8 mouse cellular contexts compared by ENCODE assay signal in genomic region chr7:75308140-75308456, GRCm38 (mm10). TPM values are rescaled to one million over a fixed set of nuclear protein-coding genes. Genes with fewer than 3 reads are reported as not detected.
DNase-seq lines count a peak whose midpoint lies in the region; ATAC-seq and TF ChIP-seq lines count a peak whose summit lies in the region.

No protein-coding gene starts in this region.

- H3K36me3 ChIP-seq in heart, postnatal 0 days (replicated peaks; ENCODE audit: control insufficient read depth, insufficient read depth, low read length): no peaks in the 10 kb centered on the region
- no peaks in the 10 kb centered on the region for H3K36me3 ChIP-seq in embryonic facial prominence, embryonic 14.5 days (ENCODE audit: control insufficient read depth, insufficient read depth, low read length)
- H3K36me3 ChIP-seq in hindbrain, embryonic 16.5 days (ENCODE audit: control insufficient read depth, insufficient read depth, low read length): no peaks in the 10 kb centered on the region
- H3K36me3 ChIP-seq in midbrain, embryonic 15.5 days (replicated peaks): no peaks in the 10 kb centered on the region

- no peak overlapping the region for H3K9ac ChIP-seq in heart, postnatal 0 days (replicated peaks; ENCODE audit: low read depth, low read length)
- 0 out of 2 replicates have a peak overlapping the region, but pooled peaks have one; percentile 45 for H3K9ac ChIP-seq in embryonic facial prominence, embryonic 14.5 days (ENCODE audit: low read depth, low read length)
- H3K9ac ChIP-seq in hindbrain, embryonic 16.5 days (ENCODE audit: low read depth, low read length): peak overlapping the region; percentile 75
- peak overlapping the region; percentile 51 for H3K9ac ChIP-seq in midbrain, embryonic 15.5 days

- H3K4me1 ChIP-seq in heart, postnatal 0 days (ENCODE audit: control insufficient read depth, insufficient read depth): peaks cover 8% of the 10 kb centered on the region; the same call in 1 of the 2 replicates
- H3K4me1 ChIP-seq in embryonic facial prominence, embryonic 14.5 days (ENCODE audit: control insufficient read depth, insufficient read depth, low read length): peaks cover 7% of the 10 kb centered on the region
- peaks cover 9% of the 10 kb centered on the region for H3K4me1 ChIP-seq in hindbrain, embryonic 16.5 days (ENCODE audit: control insufficient read depth, insufficient read depth, low read depth, low read length)
- H3K4me1 ChIP-seq in midbrain, embryonic 15.5 days: peaks cover 19% of the 10 kb centered on the region

- TF ChIP-seq EP300 in heart, postnatal 0 days (IDR thresholded peaks at IDR 0.05; ENCODE audit: low read depth): no peak

- no peak overlapping the region for H3K27ac ChIP-seq in heart, postnatal 0 days (ENCODE audit: low read depth)
- no peak overlapping the region for H3K27ac ChIP-seq in embryonic facial prominence, embryonic 14.5 days (replicated peaks; ENCODE audit: low read depth, low read length)
- peak overlapping the region; percentile 60; the same call in 1 of the 2 replicates for H3K27ac ChIP-seq in hindbrain, embryonic 16.5 days (ENCODE audit: low read depth, low read length)
- H3K27ac ChIP-seq in midbrain, embryonic 15.5 days: 0 out of 2 replicates have a peak overlapping the region, but pooled peaks have one; percentile 16

- peak overlapping the region; percentile 89 for H3K4me2 ChIP-seq in heart, postnatal 0 days (ENCODE audit: low read depth, low read length)
- peak overlapping the region; percentile 92 for H3K4me2 ChIP-seq in embryonic facial prominence, embryonic 14.5 days (ENCODE audit: low read depth, low read length)
- peak overlapping the region; percentile 99 for H3K4me2 ChIP-seq in hindbrain, embryonic 16.5 days (ENCODE audit: low read length)
- peak overlapping the region; percentile 75 for H3K4me2 ChIP-seq in midbrain, embryonic 15.5 days

- peak overlapping the region; percentile 49 for H3K4me3 ChIP-seq in heart, postnatal 0 days (ENCODE audit: low read depth, low read length)
- peak overlapping the region; percentile 48 for H3K4me3 ChIP-seq in embryonic facial prominence, embryonic 14.5 days (ENCODE audit: low read depth, low read length)
- peak overlapping the region; percentile 63 for H3K4me3 ChIP-seq in hindbrain, embryonic 16.5 days (ENCODE audit: low read length)
- H3K4me3 ChIP-seq in midbrain, embryonic 15.5 days: peak overlapping the region; percentile 43

- no peak for TF ChIP-seq CTCF in heart, postnatal 0 days (IDR thresholded peaks at IDR 0.05; ENCODE audit: low read depth)

- WGBS in heart, postnatal 0 days: 8% methylated on average over 8 of the region's 8 CpGs
- WGBS in embryonic facial prominence, embryonic 14.5 days: 4% methylated on average over 8 of the region's 8 CpGs
- WGBS in hindbrain, embryonic 16.5 days: 2% methylated on average over 8 of the region's 8 CpGs
- 4% methylated on average over 8 of the region's 8 CpGs for WGBS in midbrain, embryonic 15.5 days

- H3K27me3 ChIP-seq in heart, postnatal 0 days (ENCODE audit: control insufficient read depth, insufficient read depth, low read length): peaks cover 41% of the 10 kb centered on the region
- H3K27me3 ChIP-seq in embryonic facial prominence, embryonic 14.5 days (replicated peaks; ENCODE audit: control insufficient read depth, insufficient read depth, low read length): peaks cover 38% of the 10 kb centered on the region
- H3K27me3 ChIP-seq in hindbrain, embryonic 16.5 days (replicated peaks; ENCODE audit: control insufficient read depth, insufficient read depth, low read length): peaks cover 8% of the 10 kb centered on the region
- peaks cover 28% of the 10 kb centered on the region for H3K27me3 ChIP-seq in midbrain, embryonic 15.5 days (replicated peaks)

- no peaks in the 10 kb centered on the region for H3K9me3 ChIP-seq in heart, postnatal 0 days (replicated peaks; ENCODE audit: control insufficient read depth, low read length)
- H3K9me3 ChIP-seq in embryonic facial prominence, embryonic 14.5 days (ENCODE audit: control insufficient read depth, low read length): no peaks in the 10 kb centered on the region
- no peaks in the 10 kb centered on the region for H3K9me3 ChIP-seq in hindbrain, embryonic 16.5 days (ENCODE audit: control insufficient read depth, low read length)
- H3K9me3 ChIP-seq in midbrain, embryonic 15.5 days: no peaks in the 10 kb centered on the region

- intact Hi-C loops in heart, postnatal 14 days (cut with DNase I): no loop called here

- no peak for ATAC-seq in heart, postnatal 0 days (ENCODE audit: insufficient read depth, low read depth)
- no peak for ATAC-seq in embryonic facial prominence, embryonic 14.5 days (ENCODE audit: low read depth)
- ATAC-seq in hindbrain, embryonic 16.5 days: peak; percentile 53; the same call in 1 of the 2 replicates
- no peak for ATAC-seq in midbrain, embryonic 15.5 days (replicated peaks)

- no peak for DNase-seq in heart, postnatal 0 days (ENCODE audit: low spot score)
- DNase-seq in heart, postnatal 14 days: no peak
- DNase-seq in embryonic facial prominence, embryonic 14.5 days (ENCODE audit: low spot score): no peak
- DNase-seq in adrenal gland, postnatal 25 days: no peak
- no peak for DNase-seq in ovary, postnatal 10 days (ENCODE audit: low spot score)
- DNase-seq in gastrocnemius, adult 8-10 months (ENCODE audit: low spot score in 2 of 2): no peak

RNA-seq across cellular contexts. Expression of gene Sv2b, which starts 1.0 kb away (rescaled TPM):
- 0.73 and 2.2 TPM in 2 replicates for total RNA-seq in heart, postnatal 0 days (2014; rRNA removed; ENCODE audit: low replicate concordance)
- polyA plus RNA-seq in heart, postnatal 0 days (2015; fragmentation: Nextera tagmentation; extraction: Ambion mirVana): 0.12 and 0.23 TPM in 2 replicates
- total RNA-seq in heart, postnatal 14 days (2021): under 1 TPM; 0.53 to 0.63 TPM
- polyA plus RNA-seq in embryonic facial prominence, embryonic 14.5 days (2014; fragmentation: Nextera tagmentation; extraction: Ambion mirVana): 2.7 and 2.9 TPM in 2 replicates
- 20.4 and 23.5 TPM in 2 replicates for polyA plus RNA-seq in hindbrain, embryonic 16.5 days (2015; fragmentation: Nextera tagmentation; extraction: Ambion mirVana)
- 6.5 and 7.1 TPM in 2 replicates for polyA plus RNA-seq in midbrain, embryonic 15.5 days (2015; fragmentation: Nextera tagmentation; extraction: Ambion mirVana)
- total RNA-seq in adrenal gland, postnatal 25 days (2021): 0.19 and 0.30 TPM in 2 replicates
- under 1 TPM; 0.24 to 0.51 (median 0.32) TPM for total RNA-seq in gastrocnemius, adult 8-10 months (2022)

Comparison
In these comparisons a context has a peak if more than half of its experiments do, and no peak if none do; other contexts are left out.
1. H3K27ac ChIP-seq: peak in hindbrain, embryonic 16.5 days (single experiment) and midbrain, embryonic 15.5 days (single experiment); none in heart, postnatal 0 days (single experiment) and embryonic facial prominence, embryonic 14.5 days (single experiment).
2. Peak in every context shown above with its lines, with median percentiles within 50 percentile points of each other: H3K4me2 ChIP-seq and H3K4me3 ChIP-seq.